Mouse (Mus musculus): ENCODE data around the gene Gm49358.

DNA sequence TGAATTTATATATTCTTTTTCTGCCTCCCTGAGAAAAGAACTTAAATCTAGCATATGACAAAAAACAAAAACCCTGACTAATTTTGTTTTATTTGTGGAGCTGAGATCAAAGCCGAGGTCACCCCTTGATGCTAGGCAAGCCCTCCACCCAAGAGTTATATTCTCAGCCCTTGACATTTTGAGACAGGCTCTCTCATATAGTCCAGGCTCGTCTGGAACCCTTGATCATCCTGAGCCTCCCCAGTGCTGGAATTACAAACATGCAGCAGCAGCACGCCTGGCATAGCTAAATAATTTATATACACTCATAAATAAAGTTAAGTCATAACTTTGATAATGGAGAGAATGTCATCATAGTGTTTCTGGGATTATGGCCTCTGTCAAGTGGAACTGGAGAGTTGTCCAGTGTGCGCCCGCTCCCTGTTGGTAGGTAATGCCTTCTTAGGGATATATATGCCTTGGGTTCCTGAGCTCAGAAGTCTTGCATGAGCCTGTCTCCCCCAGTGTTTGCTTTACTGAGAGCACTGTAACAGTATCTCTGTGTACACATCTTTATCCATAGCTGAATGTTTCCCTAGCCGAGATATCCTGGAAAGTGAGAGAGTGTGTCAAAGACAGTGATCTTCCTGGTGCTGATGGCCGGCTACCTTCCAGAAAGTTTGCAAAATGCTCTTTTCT lies 27.9 kb downstream of the Gm49358 start:
- TF ChIP-seq GATA1 (IDR thresholded peaks at IDR 0.05; ENCODE audit: borderline replicate concordance, low read length) (no peak), FLI1 (IDR thresholded peaks at IDR 0.05; ENCODE audit: low read length) (no peak)

All from megakaryocyte, embryonic 14.5 days (primary cell).